Mouse (Mus musculus) MEL (cell line): ENCODE measurements around the gene 1700019N19Rik.

Experiments used
- BHLHE40 ChIP-seq: IDR thresholded peaks from 2 replicates; pipeline ENCODE4 v1.6.1; 2012; ENCODE audit warnings: low read depth, mild to moderate bottlenecking, inconsistent platforms, low read length, improper control_type of control experiment, borderline replicate concordance
- CTCF ChIP-seq, 3 experiments: IDR thresholded peaks in 2 of 3; conservative IDR thresholded peaks in 1 of 3; 2 replicates each; pipeline ENCODE4 v1.5.1; 2011 to 2012; ENCODE audit warnings: low read length in 3 of 3, low read depth in 2 of 3, mild to moderate bottlenecking in 2 of 3, improper control_type of control experiment in 1 of 3, inconsistent platforms in 1 of 3, mixed read lengths in 1 of 3, moderate library complexity in 1 of 3; ENCODE audit not compliant: control insufficient read depth in 1 of 3, insufficient read depth in 1 of 3, poor library complexity in 1 of 3, severe bottlenecking in 1 of 3
- E2F4 ChIP-seq: IDR thresholded peaks from 2 replicates; pipeline ENCODE4 v1.6.1; 2011; ENCODE audit warnings: low read depth, low read length, improper control_type of control experiment, borderline replicate concordance
- GABPA ChIP-seq: IDR thresholded peaks from 2 replicates; pipeline ENCODE4 v1.6.1; 2012; ENCODE audit warnings: low read depth, mild to moderate bottlenecking, inconsistent platforms, low read length, improper control_type of control experiment, moderate library complexity
- GATA1 ChIP-seq: IDR thresholded peaks from 2 replicates; pipeline ENCODE4 v1.6.1; 2011; ENCODE audit warnings: low read depth, low read length, improper control_type of control experiment
- MAFK ChIP-seq: IDR thresholded peaks from 2 replicates; pipeline ENCODE4 v1.6.1; 2011; ENCODE audit warnings: low read depth, mild to moderate bottlenecking, low read length, improper control_type of control experiment, borderline replicate concordance
- MXI1 ChIP-seq: IDR thresholded peaks from 2 replicates; pipeline ENCODE4 v1.6.1; 2011; ENCODE audit warnings: mild to moderate bottlenecking, low read depth, low read length, improper control_type of control experiment
- POLR2A ChIP-seq, 2 experiments: IDR thresholded peaks; 2 replicates each; pipeline ENCODE4 v1.6.1; 2011 to 2012; ENCODE audit warnings: low read length in 2 of 2, mild to moderate bottlenecking in 2 of 2, control low read depth in 1 of 2, improper control_type of control experiment in 1 of 2, low read depth in 1 of 2, moderate library complexity in 1 of 2; ENCODE audit not compliant: control insufficient read depth in 1 of 2, insufficient read depth in 1 of 2, poor library complexity in 1 of 2
- RCOR1 ChIP-seq: IDR thresholded peaks from 2 replicates; pipeline ENCODE4 v1.6.1; 2012; ENCODE audit warnings: low read depth, mild to moderate bottlenecking, inconsistent platforms, low read length, improper control_type of control experiment
- TBP ChIP-seq: IDR thresholded peaks from 2 replicates; pipeline ENCODE4 v1.8.0; 2011; ENCODE audit warnings: low read depth, low read length, improper control_type of control experiment
- TCF12 ChIP-seq: IDR thresholded peaks from 2 replicates; pipeline ENCODE4 v1.6.1; 2014; ENCODE audit warnings: low read depth, mild to moderate bottlenecking, inconsistent platforms, low read length, improper control_type of control experiment, moderate library complexity
- USF2 ChIP-seq, 2 experiments: IDR thresholded peaks; 2 replicates each; pipeline ENCODE4 v1.6.1; 2011 to 2012; ENCODE audit warnings: improper control_type of control experiment in 2 of 2, low read length in 2 of 2, borderline replicate concordance in 1 of 2, inconsistent platforms in 1 of 2, low read depth in 1 of 2, mild to moderate bottlenecking in 1 of 2; ENCODE audit not compliant: insufficient read depth in 1 of 2
- ZKSCAN1 ChIP-seq: IDR thresholded peaks from 2 replicates; pipeline ENCODE4 v1.6.1; 2012; ENCODE audit warnings: low read depth, mild to moderate bottlenecking, inconsistent platforms, low read length, improper control_type of control experiment, moderate library complexity
- ZNF384 ChIP-seq: IDR thresholded peaks from 2 replicates; pipeline ENCODE4 v1.6.1; 2012; ENCODE audit warnings: low read depth, mild to moderate bottlenecking, inconsistent platforms, low read length, improper control_type of control experiment

- TF ChIP-seq GATA1 = no peak
- no peak for TF ChIP-seq TCF12
- no peak for TF ChIP-seq USF2 (IDR thresholded peaks at IDR 0.05; ENCODE audit: borderline replicate concordance in 1 of 2, insufficient read depth in 1 of 2, low read depth in 1 of 2, low read length in 2 of 2)
- TF ChIP-seq E2F4 = no peak
- no peak for TF ChIP-seq GABPA
- TF ChIP-seq CTCF (IDR thresholded peaks at IDR 0.05 in 2 of 3, conservative IDR thresholded peaks at IDR 0.05 in 1 of 3; ENCODE audit: control insufficient read depth in 1 of 3, insufficient read depth in 1 of 3, low read depth in 2 of 3, low read length in 3 of 3, poor library complexity in 1 of 3, severe bottlenecking in 1 of 3) = no peak
- TF ChIP-seq RCOR1 = no peak
- TF ChIP-seq MAFK = no peak
- TF ChIP-seq POLR2A (IDR thresholded peaks at IDR 0.05; ENCODE audit: control insufficient read depth in 1 of 2, insufficient read depth in 1 of 2, low read depth in 1 of 2, low read length in 2 of 2, poor library complexity in 1 of 2) = no peak
- TF ChIP-seq MXI1 = no peak
- TF ChIP-seq BHLHE40 = no peak
- no peak for TF ChIP-seq ZNF384
- TF ChIP-seq ZKSCAN1 = no peak
- no peak for TF ChIP-seq TBP
These were observed 37.1 kb upstream of the 1700019N19Rik start for GRCm38 (mm10) chr19:58831280-58831922.
